Mouse (Mus musculus) brain, embryonic 14.5 days (tissue): ENCODE results near the gene Asic4.

Source experiments
- CTCF ChIP-seq: fragments of 200-500 bp; IDR thresholded peaks from 2 replicates; pipeline ENCODE4 v1.5.1; 2012; ENCODE audit warnings: inconsistent platforms, mild to moderate bottlenecking, moderate library complexity, borderline replicate concordance; ENCODE audit not compliant: insufficient read depth, insufficient read length; ENCODE audit errors: extremely low read depth
- POLR2A ChIP-seq: fragments of 200-500 bp; IDR thresholded peaks from 2 replicates; pipeline ENCODE4 v1.6.1; 2012; ENCODE audit warnings: mild to moderate bottlenecking, inconsistent platforms, borderline replicate concordance; ENCODE audit not compliant: poor library complexity, insufficient read depth, insufficient read length, severe bottlenecking; ENCODE audit errors: extremely low read depth

- TF ChIP-seq CTCF = no peak
- no peak for TF ChIP-seq POLR2A
These were observed 29.8 kb downstream of the Asic4 start for GRCm38 (mm10) chr1:75480036-75480435.
